Mouse (Mus musculus): ENCODE measurements around the gene Rtn4rl1.
"Not testable (repeated sequence)": the region's sequence is repeated elsewhere in the genome, so short reads cannot be mapped to it uniquely, and the experiment has no call there.

The Rtn4rl1 gene

GRCm38 (mm10) chr11:75264550-75264949 lies 71.0 kb downstream of the Rtn4rl1 start:
- no peak for ATAC-seq (ENCODE audit: insufficient number of reproducible peaks, low FRiP score, low TSS enrichment)

DNA sequence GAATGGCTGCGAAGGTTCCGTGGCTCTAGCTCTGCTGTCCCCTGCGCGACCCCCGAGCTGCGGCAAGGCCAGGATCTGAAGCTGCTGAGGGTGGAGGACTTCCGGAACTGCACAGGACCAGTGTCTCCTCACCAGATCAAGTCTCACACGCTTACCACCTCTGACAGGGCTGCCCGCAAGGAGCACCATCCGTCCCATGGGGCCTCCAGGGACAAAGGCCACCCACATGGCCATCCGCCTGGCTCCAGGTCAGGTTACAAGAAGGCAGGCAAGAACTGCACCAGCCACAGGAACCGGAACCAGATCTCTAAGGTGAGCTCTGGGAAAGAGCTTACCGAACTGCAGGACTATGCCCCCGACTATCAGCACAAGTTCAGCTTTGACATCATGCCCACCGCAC lies 72.0 kb downstream of the Rtn4rl1 start:
- ATAC-seq (ENCODE audit: insufficient number of reproducible peaks, low FRiP score, low TSS enrichment), result no peak

DNA sequence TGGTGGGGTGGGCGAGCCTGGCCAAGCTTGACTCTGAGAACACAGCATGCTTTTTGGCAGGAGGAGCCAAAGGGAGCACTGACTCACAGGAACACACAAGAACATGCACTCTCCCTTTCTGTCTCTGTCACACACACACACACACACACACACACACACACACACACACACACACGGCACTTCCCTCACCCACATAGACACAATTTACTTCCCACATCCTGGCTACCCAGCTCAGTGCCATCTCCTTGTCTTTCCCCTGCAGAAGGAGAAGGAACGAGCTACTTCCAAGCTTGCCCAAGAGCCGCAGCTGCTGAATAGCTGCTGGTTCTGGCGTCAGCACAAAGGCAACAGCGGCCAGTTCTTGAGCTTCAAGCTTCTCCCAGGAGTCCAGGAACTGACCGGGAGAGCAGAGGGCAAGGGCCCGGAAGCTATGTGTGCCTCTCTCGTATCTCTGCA lies 74.3 kb downstream of the Rtn4rl1 start:
- no peak for ATAC-seq (ENCODE audit: insufficient number of reproducible peaks, low FRiP score, low TSS enrichment)

- no peak for ATAC-seq (ENCODE audit: insufficient number of reproducible peaks, low FRiP score, low TSS enrichment)
These were observed 74.9 kb downstream of the Rtn4rl1 start for GRCm38 (mm10) chr11:75268492-75268891.

DNA sequence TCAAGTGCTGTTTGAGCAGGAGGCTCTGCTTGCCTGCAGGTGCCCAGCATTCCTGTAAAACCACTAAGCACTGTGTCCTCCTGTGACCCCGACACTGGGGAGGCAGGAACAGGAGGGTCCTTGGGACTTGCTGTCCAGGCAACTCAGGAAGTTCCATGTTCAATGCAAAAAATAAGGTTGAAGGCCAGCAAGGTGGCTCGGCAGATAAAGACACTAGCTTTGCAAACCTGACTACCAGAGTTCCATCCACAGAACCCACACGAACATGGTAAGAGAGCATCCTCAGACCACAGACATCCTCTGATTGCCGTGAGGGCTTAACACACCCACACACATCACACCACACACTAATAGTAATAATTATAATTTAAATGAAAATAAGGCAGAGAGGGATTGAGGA lies 75.6 kb downstream of the Rtn4rl1 start:
- ATAC-seq (ENCODE audit: insufficient number of reproducible peaks, low FRiP score, low TSS enrichment), result no peak

GRCm38 (mm10) chr11:75270276-75270984 lies 76.8 kb downstream of the Rtn4rl1 start:
- ATAC-seq (ENCODE audit: insufficient number of reproducible peaks, low FRiP score, low TSS enrichment), result no peak

GRCm38 (mm10) chr11:75270985-75271434 lies 77.4 kb downstream of the Rtn4rl1 start:
- peak; percentile 56; the same call in 1 of the 2 replicates for ATAC-seq (ENCODE audit: insufficient number of reproducible peaks, low FRiP score, low TSS enrichment)

DNA sequence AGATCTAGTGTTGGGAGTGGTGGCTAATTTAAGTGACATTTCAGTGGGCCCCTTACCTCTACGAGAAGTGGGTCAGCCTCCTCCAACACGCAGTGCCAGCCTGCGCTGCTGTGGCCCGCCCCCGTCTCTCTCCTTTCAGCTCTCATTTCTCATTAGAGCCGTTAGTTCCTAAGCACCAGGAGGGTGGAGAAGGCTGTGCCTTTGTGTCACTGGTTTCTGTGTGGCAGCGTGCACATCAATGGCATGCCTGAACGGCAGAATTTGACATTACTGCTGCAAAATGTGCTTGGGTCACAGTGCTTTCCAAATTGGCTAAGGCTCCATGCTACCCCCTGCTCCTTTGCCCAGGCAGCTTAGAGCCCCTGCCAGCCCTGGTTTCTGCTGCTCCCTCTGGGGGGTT lies 79.9 kb downstream of the Rtn4rl1 start:
- no peak for ATAC-seq (ENCODE audit: insufficient number of reproducible peaks, low FRiP score, low TSS enrichment)

GRCm38 (mm10) chr11:75275035-75275434 lies 81.5 kb downstream of the Rtn4rl1 start:
- no peak for ATAC-seq (ENCODE audit: insufficient number of reproducible peaks, low FRiP score, low TSS enrichment)

DNA sequence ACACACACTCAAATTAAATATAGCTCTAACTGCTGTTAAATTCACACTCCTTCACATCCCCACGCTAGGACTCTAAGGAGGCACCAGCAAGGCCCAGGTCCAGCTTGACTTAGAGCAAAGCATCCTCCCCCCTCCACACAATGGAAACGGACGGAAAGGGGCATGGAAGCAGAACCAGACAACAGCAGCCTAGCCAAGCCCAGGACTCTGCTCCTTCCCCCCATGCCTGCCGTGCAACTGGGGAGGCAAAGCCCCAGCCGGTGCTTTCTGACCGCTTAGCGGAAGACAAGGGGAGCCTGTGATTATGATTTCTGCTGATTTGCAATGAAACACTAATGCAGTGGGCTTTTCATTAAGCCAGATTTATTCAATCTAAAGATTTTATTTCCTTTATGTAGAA lies 84.5 kb downstream of the Rtn4rl1 start:
- ATAC-seq (ENCODE audit: insufficient number of reproducible peaks, low FRiP score, low TSS enrichment), result no peak

GRCm38 (mm10) chr11:75279013-75279341 lies 85.4 kb downstream of the Rtn4rl1 start:
- no peak for ATAC-seq (ENCODE audit: insufficient number of reproducible peaks, low FRiP score, low TSS enrichment)

- ATAC-seq (ENCODE audit: insufficient number of reproducible peaks, low FRiP score, low TSS enrichment), result no peak
These were observed 85.9 kb downstream of the Rtn4rl1 start for GRCm38 (mm10) chr11:75279342-75280065.

- ATAC-seq (ENCODE audit: insufficient number of reproducible peaks, low FRiP score, low TSS enrichment), result no peak
These were observed 86.5 kb downstream of the Rtn4rl1 start for GRCm38 (mm10) chr11:75280066-75280410.

DNA sequence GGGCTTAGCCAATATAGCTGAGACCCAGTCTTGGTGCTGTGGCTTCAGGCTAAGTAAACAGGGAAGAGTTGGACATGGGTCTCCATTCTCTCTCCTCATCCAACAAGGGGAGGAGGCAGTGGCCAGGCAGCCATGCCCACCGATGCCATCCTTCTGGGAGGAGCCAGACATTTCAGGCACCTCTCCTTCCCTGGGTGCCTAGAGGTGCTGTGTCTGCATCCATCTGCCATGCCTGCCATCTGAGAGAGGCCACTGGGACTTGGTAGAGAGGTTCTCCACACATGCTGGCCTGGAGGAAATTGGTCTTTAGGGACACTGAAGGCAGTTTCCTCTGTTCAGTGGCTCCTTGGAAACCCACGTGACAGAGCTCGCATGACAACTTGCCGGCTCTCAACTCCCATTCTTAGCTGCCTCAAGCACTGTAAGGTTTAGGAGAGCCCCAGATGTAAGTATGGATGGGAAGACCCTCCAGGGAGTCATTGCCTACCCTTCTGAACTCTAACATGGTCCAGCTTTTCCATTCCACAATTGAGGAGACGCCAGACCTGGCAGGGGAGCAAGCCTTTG lies 86.9 kb downstream of the Rtn4rl1 start:
- ATAC-seq (ENCODE audit: insufficient number of reproducible peaks, low FRiP score, low TSS enrichment), result no peak

DNA sequence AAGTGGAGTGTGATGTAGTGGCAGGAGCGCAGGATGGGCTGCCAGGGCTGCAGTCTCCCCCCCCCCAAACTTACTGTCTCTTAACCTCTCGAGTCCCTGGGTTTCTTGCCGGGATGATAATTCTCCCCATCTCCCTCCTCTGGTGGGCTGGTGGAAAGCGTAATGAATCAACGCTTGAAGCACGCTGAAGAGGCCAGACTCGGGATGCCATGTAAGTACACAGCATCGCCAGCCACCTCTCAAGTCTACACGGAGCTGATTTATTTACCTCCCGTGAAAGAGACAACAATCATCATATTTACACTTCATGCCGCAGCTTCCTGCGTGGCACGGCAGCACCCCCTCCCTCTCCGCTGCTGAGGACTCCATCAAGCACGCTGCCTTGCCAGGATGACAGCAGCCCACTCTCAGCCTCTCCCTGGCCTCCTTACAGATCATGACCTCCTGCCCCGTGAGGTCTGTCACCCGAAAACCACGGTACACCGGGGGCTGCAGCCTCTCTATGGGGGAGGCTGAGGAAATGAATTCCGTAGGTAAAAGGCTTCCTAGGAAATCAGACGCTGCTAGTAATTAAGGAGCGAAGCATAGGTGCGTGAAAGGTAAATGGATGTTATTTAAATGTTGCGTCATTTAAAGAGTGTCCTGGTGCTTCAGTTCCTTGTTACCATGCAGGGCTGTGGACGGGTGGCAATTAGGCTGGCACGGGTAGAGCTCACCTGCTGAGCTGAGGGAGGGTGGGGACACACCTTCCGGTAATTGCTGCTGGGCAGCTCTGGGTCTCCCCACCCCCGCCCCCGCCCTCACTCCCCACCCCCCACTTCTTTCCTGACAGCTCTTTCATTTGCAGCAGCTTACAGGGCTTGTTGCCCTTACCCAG lies 88.0 kb downstream of the Rtn4rl1 start:
- no peak for ATAC-seq (ENCODE audit: insufficient number of reproducible peaks, low FRiP score, low TSS enrichment)

DNA sequence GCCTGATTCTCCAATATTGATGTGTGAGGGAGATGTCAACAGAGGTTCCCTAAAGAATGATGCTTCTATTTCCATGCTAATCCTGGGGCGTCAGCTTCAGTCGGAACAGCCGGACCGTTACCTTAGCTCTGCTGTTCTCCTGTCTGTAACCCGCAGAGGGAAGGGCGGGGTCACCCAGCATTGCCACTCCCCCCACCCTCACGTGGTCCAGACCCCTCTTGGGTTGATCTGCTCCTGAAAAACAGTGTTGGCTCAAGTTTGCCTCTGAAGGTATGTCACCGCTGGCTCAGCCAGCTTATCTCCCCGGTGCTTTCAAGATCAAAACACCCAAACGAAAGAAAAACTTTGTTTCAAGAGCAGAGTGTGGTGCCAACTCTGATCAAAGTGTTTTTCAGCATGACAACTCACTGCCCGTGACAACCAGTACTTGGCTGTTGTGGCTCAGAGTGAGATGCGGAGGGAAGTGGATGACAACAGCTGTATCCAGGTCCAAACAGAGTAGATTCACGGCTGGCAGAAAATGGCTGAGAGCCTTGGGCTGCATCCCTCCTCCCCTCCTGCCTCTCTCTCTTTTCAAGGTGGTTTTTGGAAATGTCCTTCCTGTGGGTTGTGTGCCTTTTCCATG lies 89.0 kb downstream of the Rtn4rl1 start:
- no peak for ATAC-seq (ENCODE audit: insufficient number of reproducible peaks, low FRiP score, low TSS enrichment)

DNA sequence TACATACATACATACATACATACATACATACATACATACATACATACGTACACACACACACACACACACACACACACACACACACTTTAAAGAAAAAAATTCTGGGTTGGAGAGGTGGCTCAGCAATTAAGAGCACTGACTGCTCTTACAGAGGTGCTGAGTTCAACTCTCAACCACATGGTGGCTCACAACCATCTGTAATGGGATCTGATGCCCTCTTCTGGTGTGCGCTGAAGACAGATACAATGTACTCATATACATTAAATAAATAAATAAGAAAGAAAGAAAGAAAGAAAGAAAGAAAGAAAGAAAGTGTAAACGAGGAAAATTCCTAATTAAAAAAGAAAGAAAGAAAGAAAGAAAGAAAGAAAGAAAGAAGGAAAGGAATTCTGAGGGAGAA lies 90.2 kb downstream of the Rtn4rl1 start:
- ATAC-seq (ENCODE audit: insufficient number of reproducible peaks, low FRiP score, low TSS enrichment), result not testable (repeated sequence)

DNA sequence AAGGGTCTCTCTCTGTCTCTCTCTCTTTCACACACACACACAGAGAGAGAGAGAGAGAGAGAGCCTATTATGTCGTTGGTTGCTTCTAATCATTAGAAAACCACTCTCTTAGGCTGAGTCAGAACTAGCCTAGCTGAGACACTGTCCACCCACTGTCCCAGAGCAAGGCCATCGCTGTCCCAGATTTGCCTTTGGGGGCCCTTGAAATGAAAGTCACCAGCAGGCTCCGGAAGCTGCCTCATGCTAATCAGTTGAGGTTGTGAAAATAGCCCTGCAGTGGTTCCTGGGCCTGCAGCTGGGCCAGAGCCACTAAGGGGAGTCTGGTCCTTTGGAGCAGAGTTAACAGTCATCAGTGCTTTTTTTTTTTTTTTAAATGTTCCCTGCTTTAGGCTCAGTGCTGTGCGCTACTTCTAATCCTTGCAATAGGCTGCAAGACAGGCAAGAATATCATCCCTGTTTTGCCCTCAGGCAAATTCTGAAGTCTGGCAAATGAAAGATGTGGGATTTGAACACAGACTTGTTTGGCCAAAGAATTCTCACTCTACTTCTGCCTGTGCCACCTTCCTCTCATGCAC lies 92.4 kb downstream of the Rtn4rl1 start:
- ATAC-seq (ENCODE audit: insufficient number of reproducible peaks, low FRiP score, low TSS enrichment), result no peak

DNA sequence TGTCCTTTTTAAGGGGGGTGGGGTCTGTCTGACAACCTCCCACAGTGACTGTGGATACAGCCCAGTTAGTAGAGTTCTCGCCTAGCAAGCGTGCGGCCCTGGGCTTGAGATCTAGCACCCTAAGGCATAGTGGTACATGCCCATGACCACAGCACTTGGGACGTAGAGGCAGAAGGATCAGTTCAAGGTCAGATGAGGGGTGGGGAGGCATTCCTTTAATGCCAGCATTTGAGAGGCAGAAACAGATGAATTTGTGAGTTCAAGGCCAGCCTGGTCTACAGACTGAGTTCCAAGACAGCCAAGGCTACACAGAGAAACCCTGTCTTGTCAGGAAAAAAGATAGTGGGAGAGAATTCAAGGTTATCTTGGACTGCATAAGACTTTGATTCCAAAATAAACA lies 93.3 kb downstream of the Rtn4rl1 start:
- no peak for ATAC-seq (ENCODE audit: insufficient number of reproducible peaks, low FRiP score, low TSS enrichment)

- ATAC-seq (ENCODE audit: insufficient number of reproducible peaks, low FRiP score, low TSS enrichment), result no peak
These were observed 94.4 kb downstream of the Rtn4rl1 start for GRCm38 (mm10) chr11:75287940-75288339.
